Mouse (Mus musculus) ovary, postnatal 10 days (tissue): ENCODE results near the gene Gm39653.
"Not testable (repeated sequence)": the region's sequence is repeated elsewhere in the genome, so short reads cannot be mapped to it uniquely, and the experiment has no call there.

Source experiments
- DNase-seq: peaks from one replicate; pipeline ENCODE4 v3.0.0; 2022; ENCODE audit warnings: low spot score

The Gm39653 gene

GRCm38 (mm10) chr1:63615668-63616067, at the start of gene Gm39653:
Gene Gm39653, plus strand, starts transcription at chr1:63615968.
- no peak for DNase-seq

- DNase-seq, result no peak
These were observed 49.3 kb upstream of the Gm39653 start for GRCm38 (mm10) chr1:63566501-63566900.

- DNase-seq, result no peak
These were observed 48.7 kb upstream of the Gm39653 start for GRCm38 (mm10) chr1:63567031-63567430.

GRCm38 (mm10) chr1:63572229-63572628, 43.5 kb upstream of the Gm39653 start:
- DNase-seq, result no peak

- no peak for DNase-seq
These were observed 42.3 kb upstream of the Gm39653 start for GRCm38 (mm10) chr1:63573432-63573831.

GRCm38 (mm10) chr1:63573864-63574611, 41.7 kb upstream of the Gm39653 start:
- no peak for DNase-seq

GRCm38 (mm10) chr1:63576803-63577202, 39.0 kb upstream of the Gm39653 start:
- no peak for DNase-seq

- DNase-seq, result no peak
These were observed 36.6 kb upstream of the Gm39653 start for GRCm38 (mm10) chr1:63579153-63579552.

GRCm38 (mm10) chr1:63586869-63587268, 28.9 kb upstream of the Gm39653 start:
- no peak for DNase-seq

GRCm38 (mm10) chr1:63603870-63604500, 11.8 kb upstream of the Gm39653 start:
- DNase-seq, result no peak

GRCm38 (mm10) chr1:63609613-63610012, 6.2 kb upstream of the Gm39653 start:
- no peak for DNase-seq

- DNase-seq, result peak; percentile 42
These were observed 1.2 kb upstream of the Gm39653 start for GRCm38 (mm10) chr1:63614594-63614993.

GRCm38 (mm10) chr1:63628211-63628610, 12.4 kb downstream of the Gm39653 start:
- no peak for DNase-seq

GRCm38 (mm10) chr1:63630390-63630789, 14.6 kb downstream of the Gm39653 start:
- DNase-seq, result not testable (repeated sequence)

GRCm38 (mm10) chr1:63639921-63640320, 24.2 kb downstream of the Gm39653 start:
- DNase-seq, result no peak

GRCm38 (mm10) chr1:63658016-63658415, 42.2 kb downstream of the Gm39653 start:
- DNase-seq, result no peak

- no peak for DNase-seq
These were observed 43.8 kb downstream of the Gm39653 start for GRCm38 (mm10) chr1:63659591-63659990.

- DNase-seq, result no peak
These were observed 50.3 kb downstream of the Gm39653 start for GRCm38 (mm10) chr1:63666089-63666488.

- no peak for DNase-seq
These were observed 51.6 kb downstream of the Gm39653 start for GRCm38 (mm10) chr1:63667201-63667948.

GRCm38 (mm10) chr1:63667949-63668851, 52.4 kb downstream of the Gm39653 start:
- DNase-seq, result no peak

GRCm38 (mm10) chr1:63668852-63669160, 53.0 kb downstream of the Gm39653 start:
- DNase-seq, result no peak
